Mouse (Mus musculus): ENCODE data around the gene Olfr979.
"Not testable (repeated sequence)": the region's sequence is repeated elsewhere in the genome, so short reads cannot be mapped to it uniquely, and the experiment has no call there.

Olfr979 gene

DNA sequence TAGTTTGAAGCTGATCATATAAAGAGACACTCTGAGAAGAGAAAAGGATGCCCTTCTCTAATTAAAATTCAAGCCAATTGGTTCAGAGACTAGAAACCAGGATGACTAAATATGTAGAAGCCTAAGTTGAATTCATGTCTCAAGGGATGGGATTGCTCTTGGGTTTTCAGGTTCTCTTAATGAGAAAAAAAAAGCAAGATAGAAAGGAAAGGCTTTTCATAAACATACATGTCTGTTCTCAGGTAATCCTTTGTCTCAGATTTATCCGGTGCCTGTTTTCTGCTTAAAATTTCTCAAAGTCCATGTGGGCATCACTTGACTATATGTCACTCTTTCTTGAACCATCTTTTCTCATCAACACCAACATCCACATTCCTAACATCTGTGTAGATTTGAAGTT lies at the start of gene Olfr979:
Gene Olfr979 (minus strand): TSS at position 101 of the 400 bp plus-strand sequence.
- DNase-seq = no peak

DNA sequence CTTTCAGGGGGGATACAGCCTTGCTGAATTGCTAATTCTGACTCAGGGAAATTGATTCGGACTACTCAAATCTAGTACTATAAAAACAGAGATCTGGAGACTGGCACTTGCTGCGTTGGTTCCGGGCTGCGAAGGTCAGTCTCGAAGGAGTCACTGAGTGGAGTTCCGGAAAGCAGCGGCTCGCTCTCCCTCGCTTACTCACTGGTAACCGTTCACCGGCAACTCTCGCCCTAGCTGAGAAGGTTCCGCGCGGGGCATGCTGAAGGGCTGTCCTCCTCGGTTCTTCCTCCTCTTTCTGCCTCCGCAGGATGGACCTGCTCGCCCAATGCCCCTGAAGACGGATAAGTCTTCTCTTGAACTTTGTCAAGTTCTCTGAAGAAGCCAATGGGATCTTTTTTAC lies 46.9 kb upstream of the Olfr979 start:
- DNase-seq = no peak

DNA sequence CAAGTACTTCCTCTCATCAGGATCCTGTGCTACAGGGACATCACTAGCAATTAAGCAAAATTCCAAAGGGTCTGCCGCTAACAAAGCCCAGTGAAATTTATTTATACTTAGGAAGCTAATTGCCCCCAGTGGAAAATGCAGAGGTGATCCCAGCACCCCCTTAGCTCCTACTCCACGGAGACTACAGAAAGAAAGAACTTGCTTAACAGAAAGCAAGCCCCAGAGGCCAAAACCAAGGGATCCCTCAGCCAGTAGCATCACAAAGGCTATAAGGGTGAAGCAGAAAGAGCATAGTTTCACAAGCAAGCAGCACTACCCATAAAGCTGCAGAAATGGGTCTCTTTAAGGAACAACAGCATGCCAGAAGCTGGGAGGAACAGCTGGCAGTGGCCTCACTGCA lies 17.9 kb upstream of the Olfr979 start, which contains the start of gene Olfr981:
Gene Olfr981 (plus strand): TSS at position 301 of the 400 bp plus-strand sequence.
- DNase-seq = no peak

DNA sequence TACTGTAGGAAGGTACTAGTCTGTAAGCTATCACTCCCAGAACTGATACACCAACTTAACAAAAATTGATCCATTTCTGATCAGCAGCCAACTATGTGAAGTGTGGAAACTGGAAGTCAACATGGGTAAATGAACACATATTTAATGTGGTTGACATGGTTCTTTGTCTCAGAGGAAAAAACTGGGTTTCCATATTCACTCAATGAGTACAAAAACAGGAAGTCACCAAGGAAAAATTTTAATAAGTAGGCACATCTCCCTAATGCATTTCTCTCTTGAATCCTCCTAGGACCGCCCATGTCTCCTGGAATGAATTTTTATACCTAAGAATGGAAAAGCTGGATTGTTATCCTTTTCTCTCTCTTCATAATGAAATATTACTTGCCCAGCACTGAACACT lies 6.2 kb upstream of the Olfr979 start, which contains the start of gene Olfr980:
Gene Olfr980 (minus strand): TSS at position 101 of the 400 bp plus-strand sequence.
- no peak for DNase-seq

DNA sequence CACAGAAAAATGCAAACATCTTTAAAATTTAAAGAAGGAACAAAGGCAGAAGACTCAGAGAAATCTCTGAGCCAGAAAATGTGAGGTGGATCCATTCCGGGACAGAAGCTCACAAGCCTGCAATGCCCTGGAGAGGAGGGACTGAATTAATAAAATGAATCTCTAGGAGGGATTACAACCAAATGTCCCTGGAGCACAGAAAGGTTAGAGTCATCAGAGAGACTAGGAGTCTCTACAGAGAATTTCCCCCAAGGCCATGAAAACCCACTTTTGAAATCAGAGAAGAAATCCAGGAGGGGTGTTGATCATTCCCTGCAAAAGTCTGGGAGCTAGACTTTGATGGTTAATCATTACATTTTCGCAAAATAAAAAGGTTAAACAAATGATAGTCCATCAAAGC lies 11.5 kb downstream of the Olfr979 start, which contains the start of gene Olfr978:
Gene Olfr978 (plus strand): TSS at position 301 of the 400 bp plus-strand sequence.
- no peak for DNase-seq

DNA sequence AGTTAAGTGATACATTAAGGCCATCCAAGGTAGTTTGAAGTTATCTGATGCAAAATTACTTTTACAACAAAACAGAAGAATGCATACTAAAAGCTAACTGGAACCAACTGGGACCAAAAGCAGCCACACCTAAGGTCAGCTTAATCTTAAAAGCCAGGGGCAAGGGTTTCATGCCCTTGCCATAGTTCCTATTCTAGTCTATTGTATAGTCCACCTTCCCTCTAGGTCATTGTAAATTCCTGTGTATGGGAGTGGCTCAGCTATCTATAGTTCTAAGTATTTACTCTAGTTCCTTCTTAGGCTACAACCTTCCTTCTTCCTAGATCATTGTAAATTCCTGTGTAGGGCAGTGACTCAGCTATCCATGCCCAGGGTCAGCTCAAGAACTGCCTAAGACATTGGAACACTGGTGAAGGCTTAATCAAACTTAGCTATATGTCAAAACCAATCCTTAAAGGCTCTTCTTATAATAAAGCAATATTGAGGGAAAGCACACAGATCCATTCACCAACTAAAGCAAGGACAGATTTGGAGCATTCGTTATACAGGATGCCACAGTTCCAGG lies 26.6 kb downstream of the Olfr979 start:
- DNase-seq = not testable (repeated sequence)

DNA sequence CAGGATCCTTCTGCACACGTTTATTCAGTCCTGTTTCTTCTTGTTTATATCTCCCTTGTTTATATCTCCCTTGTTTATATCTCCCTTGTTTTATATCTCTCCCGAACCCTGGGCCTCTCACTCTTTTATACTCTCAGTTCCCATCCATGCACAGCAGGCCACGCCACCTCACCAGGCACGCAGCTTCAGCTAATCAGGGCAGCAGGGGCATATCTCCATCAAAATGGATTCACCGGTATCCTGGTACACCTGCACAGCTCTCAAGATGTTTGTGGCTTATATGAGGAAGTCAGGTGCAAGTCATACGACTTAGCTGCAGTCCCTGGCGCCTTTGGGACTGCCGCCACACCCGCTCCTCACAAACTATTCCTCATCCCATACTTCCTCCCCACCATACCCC lies 42.2 kb downstream of the Olfr979 start, which contains the start of gene Olfr976:
Gene Olfr976 (minus strand): TSS at position 101 of the 400 bp plus-strand sequence.
- not testable (repeated sequence) for DNase-seq

DNA sequence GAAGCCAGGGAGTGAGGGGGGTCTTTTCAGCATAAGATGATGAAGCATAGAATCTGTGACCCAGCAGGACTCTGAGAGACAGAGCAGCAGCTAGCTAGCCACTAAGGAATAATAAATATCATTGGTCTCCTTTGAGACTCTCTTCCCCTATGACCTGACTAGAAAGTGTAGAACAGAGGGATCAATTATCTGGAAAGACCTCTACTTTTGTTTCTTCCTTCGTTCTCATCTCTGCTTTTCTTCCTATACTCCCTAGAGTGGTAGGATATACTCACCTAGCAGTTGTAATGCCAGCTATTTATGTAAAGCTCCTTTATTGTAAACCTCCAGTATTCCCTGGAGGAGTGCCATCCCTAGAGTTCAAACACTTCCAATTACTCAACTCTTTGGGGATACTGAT lies 51.3 kb downstream of the Olfr979 start, which contains the start of gene Olfr975:
Gene Olfr975 (minus strand): TSS at position 101 of the 400 bp plus-strand sequence.
- no peak for DNase-seq

Measured in right cerebral cortex, postnatal 4 days (tissue).